Mouse (Mus musculus): Measurements from ENCODE around the gene Rbms1. TPM values are rescaled to one million over a fixed set of nuclear protein-coding genes. Genes with fewer than 3 reads are reported as not detected.

Gene Rbms1
- total RNA-seq, 2 experiments from 2014 or later: 36.7 to 51.8 TPM

DNA sequence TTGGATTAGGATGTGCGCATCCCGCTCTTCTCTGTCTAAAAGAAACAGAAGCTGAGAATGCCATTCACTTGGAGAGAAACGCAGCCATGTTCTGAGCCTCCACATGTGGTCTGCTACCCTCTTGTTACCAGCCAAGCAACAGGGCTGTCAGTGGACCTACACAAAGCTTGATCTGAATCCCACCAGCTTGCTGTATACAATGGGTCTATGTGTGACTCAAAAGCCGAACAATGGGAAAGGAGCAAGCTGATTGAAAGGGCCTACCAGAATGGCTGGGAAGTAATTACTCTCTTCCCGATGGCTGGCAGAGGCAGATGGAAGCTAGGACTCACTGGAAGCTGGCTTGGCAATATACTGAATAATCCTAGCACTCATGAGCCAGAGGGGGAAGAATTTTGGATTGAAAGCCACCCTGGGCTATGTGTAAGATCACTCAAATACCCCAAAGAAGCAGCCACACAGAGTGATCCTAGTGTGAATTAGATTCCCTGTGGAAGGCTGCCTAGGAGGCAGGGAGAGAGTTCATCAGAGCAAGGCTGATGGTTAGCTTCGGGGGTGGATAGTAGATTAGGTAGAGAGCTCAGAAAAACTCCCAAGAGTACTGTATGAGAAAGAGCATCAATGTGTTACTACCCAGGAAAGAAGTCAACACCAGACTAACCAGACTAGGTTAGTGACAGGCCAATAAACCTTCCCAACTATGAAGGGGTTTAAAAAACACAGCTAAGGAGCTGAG is 174.7 kb downstream of the Rbms1 start:
- intact Hi-C loops (cut with DNase I): no loop called here
- peak; percentile 24 for DNase-seq

DNA sequence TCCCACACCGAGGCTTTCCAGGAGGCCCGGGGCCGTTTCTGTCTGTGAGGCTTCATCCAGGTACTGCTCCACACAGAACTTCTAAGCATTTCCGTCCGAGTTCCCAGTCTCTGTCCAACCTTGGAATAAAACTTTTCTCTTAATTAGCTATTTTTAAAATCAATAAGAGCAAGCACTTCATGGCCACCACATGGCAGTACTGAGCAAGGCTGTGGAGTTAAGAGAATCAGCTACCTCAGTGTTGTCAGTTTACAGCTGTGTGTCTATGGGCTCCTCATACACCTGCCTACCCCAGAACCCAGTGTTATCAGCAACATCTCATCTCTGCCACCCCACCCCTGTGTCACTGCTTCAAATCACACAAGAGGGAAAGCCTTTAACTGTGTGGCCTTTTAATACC is 175.9 kb downstream of the Rbms1 start:
- intact Hi-C loops (cut with DNase I): no loop called here
- DNase-seq: no peak

DNA sequence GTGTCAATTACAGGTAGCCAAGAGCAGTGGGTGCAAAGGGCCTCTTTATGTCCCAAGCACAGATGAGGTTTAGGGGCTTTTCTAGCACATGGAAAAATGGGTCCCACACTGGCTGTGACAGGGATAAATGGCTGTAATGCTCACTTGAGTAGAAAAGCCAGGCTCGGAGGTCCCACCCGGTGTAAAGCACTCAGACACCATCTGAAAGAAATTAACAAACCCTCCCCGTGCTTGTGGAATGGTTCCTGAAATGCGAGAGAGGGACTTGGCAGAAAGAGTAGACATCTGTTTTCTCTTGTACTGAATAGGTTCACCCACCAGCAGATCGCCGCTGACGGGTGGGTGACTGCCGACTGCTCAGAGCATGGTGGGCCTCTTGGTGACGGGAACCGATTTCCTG is 176.7 kb downstream of the Rbms1 start:
- intact Hi-C loops (cut with DNase I): no loop called here
- DNase-seq: peak; percentile 53

DNA sequence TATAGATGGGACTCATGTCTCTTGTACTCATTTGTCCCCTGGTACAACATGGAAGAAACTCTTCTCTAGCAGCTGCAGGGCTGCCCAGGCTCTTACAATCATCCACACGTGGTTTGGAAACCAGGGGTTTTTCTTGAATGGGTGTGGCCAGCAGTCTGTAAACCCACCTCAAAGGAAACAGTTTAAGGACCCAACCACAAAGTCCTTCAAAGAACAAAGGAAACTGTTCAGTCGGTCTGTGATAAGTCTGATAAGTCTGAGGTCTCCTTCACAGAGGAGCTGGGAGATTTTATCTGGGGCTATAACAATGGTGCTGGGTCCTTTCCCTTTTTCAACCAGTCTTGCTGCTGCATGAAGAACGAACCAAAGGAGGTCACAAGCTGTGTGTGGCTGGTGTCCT is 188.5 kb downstream of the Rbms1 start:
- DNase-seq: no peak
- intact Hi-C loops (cut with DNase I): no loop called here

- intact Hi-C loops (cut with DNase I): no loop called here
- DNase-seq: peak; percentile 65
These were observed 189.4 kb downstream of the Rbms1 start for GRCm38 (mm10) chr2:60773592-60773991.

DNA sequence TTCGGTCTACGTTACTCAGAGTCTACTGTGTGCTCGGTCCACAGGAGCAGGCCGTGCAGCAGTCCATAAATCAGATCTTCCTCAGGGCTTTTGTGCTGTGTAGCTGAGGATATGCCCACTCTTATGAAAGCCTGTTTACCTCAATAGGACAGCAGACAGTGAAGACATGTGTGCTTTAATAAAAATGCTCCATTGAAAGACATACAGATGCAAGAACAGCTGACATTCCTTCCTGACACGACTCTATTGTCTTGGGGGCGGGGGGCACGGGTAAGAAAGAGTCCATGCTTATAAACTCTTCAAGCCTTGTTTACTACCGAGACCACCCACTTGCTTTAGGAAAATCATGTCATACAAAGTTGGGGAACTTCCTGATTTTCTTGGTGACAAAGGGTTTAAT is 196.6 kb downstream of the Rbms1 start:
- intact Hi-C loops (cut with DNase I): no loop called here
- no peak for DNase-seq

DNA sequence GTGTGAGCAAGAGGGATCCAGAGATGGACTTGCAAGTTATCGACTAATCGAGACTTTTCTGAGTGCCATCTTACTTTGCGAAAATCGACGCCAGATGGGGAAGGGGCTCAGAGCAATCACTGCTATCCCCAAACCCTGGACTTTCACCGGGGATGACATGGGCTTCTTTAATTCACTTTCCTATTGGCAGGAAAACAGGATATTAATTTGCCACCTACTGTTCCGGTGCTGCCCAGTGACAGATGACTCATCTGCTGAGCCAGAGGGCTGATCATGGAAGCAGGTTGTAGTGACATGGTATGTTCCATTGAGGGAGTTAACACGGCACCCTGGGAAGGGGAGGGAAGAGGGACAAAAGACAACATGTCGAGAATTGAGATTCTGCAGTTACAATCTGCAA is 206.8 kb downstream of the Rbms1 start:
- intact Hi-C loops (cut with DNase I): no loop called here
- peak; percentile 52 for DNase-seq

DNA sequence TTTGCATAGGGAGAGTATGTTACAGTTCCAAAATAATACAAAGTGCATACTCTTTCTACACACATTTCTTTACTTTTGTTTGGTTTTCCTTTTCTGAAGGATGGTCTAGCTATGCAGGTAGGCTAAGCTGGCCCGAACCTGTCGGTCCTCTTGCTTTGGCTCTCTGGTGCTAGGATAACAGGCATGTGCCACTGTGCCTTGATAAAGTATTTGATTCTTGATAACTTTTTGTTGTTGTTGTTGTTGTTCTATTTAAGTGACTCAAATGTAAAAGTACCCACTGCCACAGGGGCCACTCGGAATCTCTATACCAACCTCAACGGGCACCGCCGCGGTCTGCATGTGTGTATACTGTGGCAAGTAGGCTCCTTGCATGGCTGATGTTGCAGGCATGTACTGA is 207.9 kb downstream of the Rbms1 start:
- intact Hi-C loops (cut with DNase I): no loop called here
- DNase-seq: no peak

DNA sequence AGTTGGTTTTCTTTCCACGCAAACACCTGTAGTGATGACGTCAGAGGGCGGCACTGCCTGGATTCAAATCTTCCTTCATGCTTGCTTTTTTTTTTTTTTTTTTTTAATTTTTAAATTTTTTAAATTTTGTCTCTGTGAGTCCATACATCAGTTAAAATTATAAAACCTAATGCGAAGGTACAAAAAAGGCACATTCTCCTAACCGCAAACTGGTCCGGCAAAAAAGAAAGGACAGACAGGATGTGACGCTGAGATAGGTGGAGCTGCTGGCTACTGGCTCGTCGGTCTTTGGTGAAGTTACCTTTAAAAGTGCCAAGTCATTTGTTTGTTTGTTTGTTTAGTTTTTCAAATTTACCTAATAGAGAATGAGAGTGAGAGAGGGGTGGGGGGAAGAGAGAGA is 211.7 kb downstream of the Rbms1 start:
- no peak for DNase-seq

GRCm38 (mm10) chr2:60750591-60750990 is 212.4 kb downstream of the Rbms1 start:
- no peak for DNase-seq
- intact Hi-C loops (cut with DNase I): no loop called here

More for the DNA sequence above, 211.7 kb downstream of the Rbms1 start:
- intact Hi-C loops (cut with DNase I): no loop called here

DNA sequence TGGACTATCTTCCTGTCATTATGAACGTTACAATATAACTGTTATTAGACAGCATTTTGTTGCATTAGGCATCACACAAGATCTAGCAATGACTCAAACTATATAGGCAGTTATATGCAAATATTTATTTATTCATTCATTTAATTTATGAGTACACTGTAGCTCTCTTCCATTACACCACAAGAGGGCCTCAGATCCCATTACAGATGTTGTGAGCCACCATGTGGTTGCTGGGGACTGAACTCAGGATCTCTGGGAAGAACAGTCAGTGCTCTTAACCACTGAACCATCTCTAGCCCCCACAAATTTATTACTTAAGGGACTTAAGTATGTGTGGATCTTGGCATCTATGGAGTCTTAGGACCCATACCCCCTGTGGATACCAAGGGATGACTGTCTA is 214.4 kb downstream of the Rbms1 start:
- intact Hi-C loops (cut with DNase I): no loop called here
- no peak for DNase-seq

GRCm38 (mm10) chr2:60747590-60747989 is 215.4 kb downstream of the Rbms1 start:
- DNase-seq: no peak
- intact Hi-C loops (cut with DNase I): no loop called here

DNA sequence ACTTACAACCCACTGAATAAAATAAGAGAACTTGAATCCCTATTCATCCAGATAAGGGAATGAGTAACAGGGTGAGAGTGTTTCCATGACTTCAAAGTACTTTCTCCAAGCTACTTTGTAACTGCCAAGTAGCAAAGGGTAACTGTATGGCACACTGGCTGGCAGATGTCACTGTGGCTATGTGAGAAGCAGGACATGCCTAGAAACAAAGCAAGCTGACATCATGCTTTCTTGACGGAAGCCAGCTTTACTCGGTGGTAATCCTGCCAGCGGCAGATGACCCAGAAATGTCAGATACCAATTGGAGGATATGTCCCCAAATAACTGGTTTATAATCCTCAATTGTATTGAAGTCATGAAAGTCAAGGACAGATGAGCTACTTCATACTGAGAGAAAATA is 218.3 kb downstream of the Rbms1 start:
- no peak for DNase-seq
- intact Hi-C loops (cut with DNase I): no loop called here

DNA sequence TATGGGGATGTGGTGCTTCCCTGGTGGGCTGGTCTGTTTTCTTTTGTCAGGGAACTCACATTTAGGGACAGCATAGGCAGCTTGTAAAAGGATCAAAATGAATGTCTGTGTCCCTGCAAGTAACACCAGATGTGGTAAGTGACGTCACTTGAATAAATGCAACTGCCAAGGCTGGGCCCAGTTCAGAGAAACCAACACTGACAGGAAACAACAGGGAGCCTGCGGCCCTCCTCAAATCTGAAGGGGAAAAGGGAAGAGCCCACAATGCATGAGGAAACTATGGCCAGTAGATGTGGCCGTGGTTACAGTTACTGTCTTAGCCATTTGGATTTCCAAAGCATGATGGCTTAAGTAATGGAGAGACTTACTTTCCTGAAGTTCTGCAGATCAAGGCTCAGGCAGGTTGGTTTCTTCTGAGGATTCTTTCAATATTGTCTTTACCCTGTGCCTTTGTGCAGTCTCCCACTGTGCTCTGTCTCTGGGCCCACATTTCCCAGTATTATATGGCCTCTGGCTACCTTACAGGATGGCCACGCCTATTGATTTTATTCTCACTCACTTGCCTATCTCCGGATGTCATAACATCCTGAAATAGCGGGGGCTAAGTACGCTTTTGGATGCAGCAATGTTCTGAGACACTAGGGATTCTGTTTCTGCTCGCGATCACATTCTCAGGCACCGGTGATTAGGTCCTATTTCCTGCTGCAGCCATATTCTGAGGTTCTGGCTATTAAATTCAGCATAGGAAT is 223.4 kb downstream of the Rbms1 start:
- no peak for DNase-seq
- intact Hi-C loops (cut with DNase I): no loop called here

DNA sequence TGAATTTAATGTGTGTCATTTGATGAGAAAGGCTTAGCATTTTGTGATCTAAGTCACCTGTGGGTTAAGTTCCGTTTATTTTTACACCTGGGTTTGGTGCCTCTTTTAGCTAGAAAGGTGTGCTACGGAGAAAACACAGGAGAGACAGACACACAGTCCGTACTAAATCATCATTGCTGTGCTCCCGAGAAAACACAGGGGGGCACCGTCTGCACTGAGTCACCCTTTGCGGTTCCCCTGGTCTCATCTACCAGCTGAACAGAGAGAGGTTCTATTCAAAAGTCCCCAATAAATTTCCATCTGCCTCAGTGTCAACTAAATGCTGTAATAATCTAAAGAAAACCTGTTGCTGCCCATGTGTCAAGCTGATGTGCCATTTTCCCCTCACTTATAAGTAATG is 232.1 kb downstream of the Rbms1 start:
- DNase-seq: no peak
- intact Hi-C loops (cut with DNase I): no loop called here

DNA sequence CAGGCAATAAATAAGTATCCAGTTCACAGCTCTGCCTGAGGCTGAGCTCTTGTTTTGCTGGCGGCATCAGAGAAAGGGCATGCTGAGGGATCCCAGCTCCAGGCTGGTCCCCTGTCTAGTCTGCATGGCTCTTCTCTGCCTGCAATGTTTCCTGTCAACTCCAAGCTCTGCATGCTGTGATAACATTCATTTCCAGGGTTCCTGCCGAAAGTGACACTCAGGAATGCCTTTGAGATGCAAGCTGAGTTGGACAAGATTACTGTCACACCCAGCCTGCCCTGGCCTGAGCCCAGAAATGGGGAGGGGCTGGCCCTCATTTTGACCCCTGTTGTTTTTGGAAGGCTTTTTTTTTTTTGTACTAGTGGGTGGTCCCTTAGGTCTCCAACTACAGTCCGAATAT is 233.0 kb downstream of the Rbms1 start:
- intact Hi-C loops (cut with DNase I): no loop called here
- DNase-seq: peak; percentile 57

- no peak for DNase-seq
- intact Hi-C loops (cut with DNase I): no loop called here
These were observed 233.9 kb downstream of the Rbms1 start for GRCm38 (mm10) chr2:60728902-60729585.

DNA sequence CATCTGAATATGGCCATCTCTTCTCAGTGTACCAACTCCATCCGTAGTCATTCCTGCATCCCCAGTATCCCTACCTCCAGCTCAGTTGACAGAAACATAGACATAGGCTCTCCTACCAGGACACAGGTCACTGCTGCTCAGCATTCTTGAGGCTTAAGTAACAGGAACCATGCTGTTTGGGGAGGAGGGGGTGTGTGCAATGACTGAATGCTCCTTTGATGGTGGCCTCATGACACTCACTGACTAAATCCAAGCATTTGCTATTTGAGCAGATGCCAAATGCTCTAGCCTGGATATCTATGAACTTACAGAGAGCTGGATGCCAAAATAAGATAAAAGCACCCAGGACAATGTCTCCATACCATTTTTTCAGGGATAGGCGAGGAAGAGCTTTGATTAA is 238.3 kb downstream of the Rbms1 start:
- intact Hi-C loops (cut with DNase I): loop anchor here (5.0 kb wide), 1 partner anchor 678 kb away; no protein-coding TSS in a partner anchor
- no peak for DNase-seq

DNA sequence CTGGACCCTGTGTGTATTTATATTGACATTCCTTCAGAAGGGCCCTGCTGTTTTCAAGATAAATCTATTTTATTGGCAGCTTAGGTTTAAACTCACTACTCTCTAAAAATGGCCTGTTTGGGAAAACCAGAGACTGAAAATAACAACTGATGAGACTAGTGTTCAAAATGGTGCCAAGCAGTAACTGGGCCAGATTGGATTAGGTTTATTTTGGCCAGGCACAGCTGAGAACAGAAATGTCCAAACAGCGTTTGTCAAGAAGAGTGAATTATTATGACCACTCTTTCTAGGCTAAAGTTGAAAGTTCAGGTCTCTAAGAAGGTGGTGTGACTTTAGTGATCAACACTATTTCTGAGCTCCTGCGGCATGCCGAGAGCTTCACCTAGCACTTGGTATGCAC is 240.0 kb downstream of the Rbms1 start:
- no peak for DNase-seq
- intact Hi-C loops (cut with DNase I): loop anchor here (5.0 kb wide), 1 partner anchor 679 kb away; no protein-coding TSS in a partner anchor

DNA sequence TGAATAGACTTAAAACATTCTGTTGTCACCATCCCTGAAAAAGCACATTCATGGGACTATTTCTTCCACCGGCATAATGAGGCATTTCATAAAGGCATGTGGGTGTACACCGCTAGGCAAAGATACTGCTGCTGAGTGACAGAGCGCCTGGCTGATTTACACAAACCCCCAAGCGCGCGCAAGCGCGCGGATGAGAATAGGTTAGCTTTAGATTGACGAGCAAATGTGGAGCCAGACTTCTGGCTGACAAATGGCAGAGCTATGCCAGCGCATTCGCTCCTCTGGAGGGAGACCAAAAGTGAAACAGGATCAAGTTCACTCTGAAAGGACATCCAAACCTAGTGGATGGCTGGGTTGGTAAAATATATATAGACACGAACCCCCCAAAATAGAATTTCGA is 240.5 kb downstream of the Rbms1 start, which contains the start of gene Itgb6:
Itgb6 (minus strand) TSS at position 130 of the 400 bp plus-strand sequence.
- intact Hi-C loops (cut with DNase I): loop anchor here (5.0 kb wide), 1 partner anchor 680 kb away; no protein-coding TSS in a partner anchor
- DNase-seq: peak; percentile 40

GRCm38 (mm10) chr2:60720906-60721305 is 242.1 kb downstream of the Rbms1 start:
- DNase-seq: peak; percentile 21
- intact Hi-C loops (cut with DNase I): loop anchor here (5.0 kb wide), 1 partner anchor 681 kb away; no protein-coding TSS in a partner anchor

Data from left cerebral cortex, postnatal 4 days (tissue).